Mouse (Mus musculus) myocyte (in vitro differentiated cells): Measurements from ENCODE around the gene Cela1. TPM values are rescaled to one million over a fixed set of nuclear protein-coding genes. Genes with fewer than 3 reads are reported as not detected.

ENCODE experiments used
- H3K27me3 ChIP-seq: one replicate; pipeline ENCODE4 v1.6.1; 2011; ENCODE audit not compliant: control insufficient read depth, insufficient read depth, insufficient read length
- H3K36me3 ChIP-seq: one replicate; pipeline ENCODE4 v1.6.1; 2011; ENCODE audit not compliant: control insufficient read depth, insufficient read depth
- H3K4me2 ChIP-seq: one replicate; pipeline ENCODE4 v1.6.1; 2011; ENCODE audit warnings: low read depth, control low read depth
- H3K4me3 ChIP-seq: one replicate; pipeline ENCODE4 v1.5.1; 2011; ENCODE audit warnings: mild to moderate bottlenecking, control low read depth, moderate library complexity
- H3K79me2 ChIP-seq: one replicate; pipeline ENCODE4 v1.6.1; 2011; ENCODE audit not compliant: control insufficient read depth, insufficient read depth
- H3ac ChIP-seq: one replicate; pipeline ENCODE4 v1.6.1; 2011; ENCODE audit not compliant: control insufficient read depth, insufficient read length
- CEBPB ChIP-seq: IDR thresholded peaks from 2 replicates; pipeline ENCODE4 v1.6.1; 2011; ENCODE audit warnings: mild to moderate bottlenecking, moderate library complexity; ENCODE audit not compliant: poor library complexity, insufficient read depth, severe bottlenecking
- E2F4 ChIP-seq: IDR thresholded peaks from one replicate; pipeline ENCODE4 v1.6.1; 2011; ENCODE audit warnings: mild to moderate bottlenecking, control low read depth, moderate library complexity; ENCODE audit not compliant: insufficient read depth
- MAX ChIP-seq: IDR thresholded peaks from one replicate; pipeline ENCODE4 v1.6.1; 2011; ENCODE audit warnings: low read depth, mild to moderate bottlenecking, control low read depth
- MYOD1 ChIP-seq, 3 experiments: IDR thresholded peaks; one replicate each; pipeline ENCODE4 v1.6.1; 2011; ENCODE audit warnings: control low read depth in 2 of 3, low read depth in 2 of 3, mild to moderate bottlenecking in 2 of 3, moderate library complexity in 1 of 3; ENCODE audit not compliant: insufficient read length in 2 of 3, control insufficient read depth in 1 of 3
- MYOG ChIP-seq, 3 experiments: IDR thresholded peaks; one replicate each; pipeline ENCODE4 v1.6.1; 2011; ENCODE audit warnings: control low read depth in 2 of 3, low read depth in 2 of 3, mild to moderate bottlenecking in 2 of 3; ENCODE audit not compliant: insufficient read length in 2 of 3, control insufficient read depth in 1 of 3, insufficient read depth in 1 of 3
- POLR2A ChIP-seq: IDR thresholded peaks from one replicate; pipeline ENCODE4 v1.6.1; 2011; ENCODE audit warnings: low read depth, mild to moderate bottlenecking, control low read depth, moderate library complexity; ENCODE audit not compliant: insufficient read length
- POLR2AphosphoS2 ChIP-seq: IDR thresholded peaks from one replicate; pipeline ENCODE4 v1.6.1; 2011; ENCODE audit warnings: low read depth, control low read depth; ENCODE audit not compliant: insufficient read length
- REST ChIP-seq: IDR thresholded peaks from one replicate; pipeline ENCODE4 v1.6.1; 2011; ENCODE audit warnings: mild to moderate bottlenecking, control low read depth, moderate library complexity; ENCODE audit not compliant: insufficient read depth, insufficient read length
- SRF ChIP-seq: IDR thresholded peaks from one replicate; pipeline ENCODE4 v1.6.1; 2011; ENCODE audit warnings: low read depth; ENCODE audit not compliant: control insufficient read depth, insufficient read length
- TCF12 ChIP-seq: IDR thresholded peaks from one replicate; pipeline ENCODE4 v1.6.1; 2011; ENCODE audit warnings: mild to moderate bottlenecking, control low read depth; ENCODE audit not compliant: poor library complexity, insufficient read depth, severe bottlenecking
- TCF3 ChIP-seq: IDR thresholded peaks from one replicate; pipeline ENCODE4 v1.6.1; 2011; ENCODE audit warnings: low read depth, control low read depth; ENCODE audit not compliant: insufficient read length
- USF1 ChIP-seq: IDR thresholded peaks from one replicate; pipeline ENCODE4 v1.6.1; 2011; ENCODE audit warnings: low read depth, mild to moderate bottlenecking, control low read depth, moderate library complexity
- polyA plus RNA-seq: library from polyadenylated mRNA; unstranded; fragments of >200 nt; fragmentation: generic; extraction: Trizol; gene quantifications from one replicate; pipeline ENCODE4 v1.2.1, GENCODE M21; 2012; ENCODE audit warnings: missing spikeins

The Cela1 gene
- polyA plus RNA-seq, 1 experiment = 23.5 TPM

DNA sequence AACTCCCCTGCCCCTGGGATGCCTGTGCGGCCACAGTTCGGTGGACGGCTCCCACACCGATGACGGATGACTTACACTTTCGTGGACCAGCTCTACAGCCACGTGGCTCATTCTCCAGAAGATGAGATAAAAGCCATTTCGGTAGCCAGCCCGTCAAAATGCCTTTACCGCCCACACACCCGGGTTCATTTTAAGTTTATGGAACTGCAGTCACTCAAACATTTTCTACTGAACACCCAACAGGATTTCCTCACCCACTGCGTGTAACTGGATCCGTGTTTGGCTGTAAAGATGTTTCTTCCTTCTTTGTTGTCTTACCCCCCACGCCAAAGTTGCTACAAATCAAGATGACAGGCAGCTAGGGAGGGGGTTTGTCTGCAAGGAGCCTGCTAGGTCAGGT, 35.8 kb upstream of the Cela1 start:
- no peaks in the 10 kb centered on the region for H3K79me2 ChIP-seq
- H3K36me3 ChIP-seq = no peaks in the 10 kb centered on the region
- no peaks in the 10 kb centered on the region for H3K27me3 ChIP-seq
- H3ac ChIP-seq = no peak overlapping the region
- no peak for TF ChIP-seq MYOG (IDR thresholded peaks at IDR 0.05; ENCODE audit: control insufficient read depth in 1 of 3, insufficient read depth in 1 of 3, insufficient read length in 2 of 3, low read depth in 2 of 3)
- peak; percentile 28 for TF ChIP-seq USF1
- no peak for TF ChIP-seq E2F4
- TF ChIP-seq REST = no peak
- peak overlapping the region; percentile 56 for H3K4me2 ChIP-seq
- no peak overlapping the region for H3K4me3 ChIP-seq

DNA sequence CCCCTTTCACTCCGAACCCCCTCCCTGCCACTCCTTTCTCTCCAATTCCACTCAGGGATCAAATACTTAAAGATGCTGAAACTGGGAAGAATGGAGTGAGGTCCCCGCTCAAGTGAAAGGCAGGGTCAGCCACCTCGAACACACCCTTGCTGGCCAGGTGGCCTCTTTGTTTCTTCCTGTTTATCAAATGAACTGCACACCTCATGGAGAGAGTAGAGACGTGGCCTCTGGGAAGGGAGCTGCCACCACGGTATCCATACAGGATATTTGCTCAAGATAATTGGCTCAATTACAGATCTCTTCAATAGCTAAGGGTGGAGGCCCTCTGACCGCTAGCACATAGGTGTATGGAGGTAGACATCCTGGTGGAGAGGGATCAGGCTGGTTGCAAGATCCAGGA, 34.8 kb upstream of the Cela1 start:
- Histone ChIP-seq H3K79me2 (no peaks in the 10 kb centered on the region), H3K27me3 (no peaks in the 10 kb centered on the region), H3K4me3 (no peak overlapping the region), H3ac (no peak overlapping the region), H3K4me2 (no peak overlapping the region), H3K36me3 (no peaks in the 10 kb centered on the region)
- TF ChIP-seq TCF12 (no peak), E2F4 (no peak), TCF3 (no peak), USF1 (no peak), POLR2A (no peak)

DNA sequence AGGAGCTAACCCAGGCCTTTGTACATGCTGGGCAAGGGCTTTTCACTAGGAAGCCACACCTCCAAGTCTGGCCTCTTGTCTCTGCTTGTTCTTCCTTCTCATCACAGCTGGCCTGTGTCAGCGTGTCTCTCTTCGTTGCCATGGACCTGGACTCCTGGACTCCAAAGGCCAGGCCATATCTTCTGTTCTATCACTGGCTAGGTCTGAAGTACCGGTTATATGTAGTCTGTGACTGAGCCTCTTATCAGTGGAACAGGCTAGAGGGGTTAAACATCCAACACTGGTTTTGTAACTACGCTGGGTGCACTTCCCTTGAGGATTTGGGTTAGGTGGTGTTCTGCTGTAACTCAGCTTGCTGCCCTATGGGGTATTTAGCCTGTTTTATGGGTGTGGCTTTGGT, 34.3 kb upstream of the Cela1 start:
- no peak for TF ChIP-seq E2F4
- no peak for TF ChIP-seq MYOD1 (IDR thresholded peaks at IDR 0.05; ENCODE audit: control insufficient read depth in 1 of 3, insufficient read length in 2 of 3, low read depth in 2 of 3)
- no peak for TF ChIP-seq POLR2A
- no peak for TF ChIP-seq MAX
- TF ChIP-seq TCF12 = no peak
- no peak for TF ChIP-seq SRF
- TF ChIP-seq TCF3 = no peak
- TF ChIP-seq REST = no peak
- no peak for TF ChIP-seq CEBPB
- no peak for TF ChIP-seq POLR2AphosphoS2
- no peak for TF ChIP-seq MYOG (IDR thresholded peaks at IDR 0.05; ENCODE audit: control insufficient read depth in 1 of 3, insufficient read depth in 1 of 3, insufficient read length in 2 of 3, low read depth in 2 of 3)
- TF ChIP-seq USF1 = no peak
- no peak overlapping the region for H3K4me2 ChIP-seq
- no peak overlapping the region for H3K4me3 ChIP-seq
- H3ac ChIP-seq = no peak overlapping the region
- no peaks in the 10 kb centered on the region for H3K36me3 ChIP-seq
- H3K79me2 ChIP-seq = no peaks in the 10 kb centered on the region
- no peaks in the 10 kb centered on the region for H3K27me3 ChIP-seq

DNA sequence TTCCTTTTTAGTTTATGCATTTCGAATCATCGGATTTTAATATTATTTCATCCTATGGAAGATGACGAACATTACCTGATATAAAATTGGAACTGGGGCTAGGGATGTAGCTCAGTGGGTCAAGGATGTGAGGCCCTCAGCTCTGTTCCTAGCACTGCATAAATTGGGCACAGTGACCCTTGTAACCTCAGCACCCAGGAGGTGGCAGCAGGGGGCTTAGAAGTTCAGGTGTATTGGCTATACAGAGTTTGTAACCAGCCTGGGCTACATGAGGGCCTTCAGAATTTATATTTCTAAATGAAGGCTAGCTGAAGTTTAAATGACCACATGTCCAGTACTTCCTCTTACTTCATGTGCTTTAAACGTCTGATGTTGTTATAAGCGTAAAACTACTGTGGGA, 33.7 kb upstream of the Cela1 start:
- no peaks in the 10 kb centered on the region for H3K79me2 ChIP-seq
- TF ChIP-seq POLR2AphosphoS2 (no peak), SRF (no peak), REST (no peak), E2F4 (no peak), POLR2A (no peak), CEBPB (no peak), TCF3 (no peak), USF1 (no peak), MAX (no peak), TCF12 (no peak), MYOG (IDR thresholded peaks at IDR 0.05; ENCODE audit: control insufficient read depth in 1 of 3, insufficient read depth in 1 of 3, insufficient read length in 2 of 3, low read depth in 2 of 3) (no peak), MYOD1 (IDR thresholded peaks at IDR 0.05; ENCODE audit: control insufficient read depth in 1 of 3, insufficient read length in 2 of 3, low read depth in 2 of 3) (no peak)
- H3K27me3 ChIP-seq = no peaks in the 10 kb centered on the region
- H3ac ChIP-seq = no peak overlapping the region
- H3K36me3 ChIP-seq = no peaks in the 10 kb centered on the region
- H3K4me2 ChIP-seq = no peak overlapping the region
- no peak overlapping the region for H3K4me3 ChIP-seq

DNA sequence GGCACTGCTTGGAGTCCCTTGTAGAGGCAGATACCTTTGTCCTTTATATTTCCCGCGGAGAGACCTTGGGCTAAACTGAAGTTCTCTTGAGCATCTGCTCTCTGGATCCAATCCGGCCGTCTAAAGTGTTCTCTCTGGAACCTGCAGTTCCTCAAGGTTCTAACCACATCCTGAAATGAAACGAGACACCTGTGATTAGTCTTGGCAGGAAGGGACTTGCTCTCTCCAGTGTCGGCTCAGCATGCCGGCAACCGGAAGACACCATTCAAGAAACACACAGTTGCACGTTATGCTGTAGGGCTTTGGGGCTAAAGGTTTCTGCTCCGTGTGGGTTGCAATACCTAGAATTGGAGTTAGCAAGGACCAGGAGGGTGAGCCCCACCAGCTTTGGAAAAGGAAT, 32.3 kb upstream of the Cela1 start:
- Histone ChIP-seq H3K27me3 (no peaks in the 10 kb centered on the region), H3K36me3 (no peaks in the 10 kb centered on the region), H3ac (no peak overlapping the region), H3K4me3 (no peak overlapping the region), H3K79me2 (no peaks in the 10 kb centered on the region), H3K4me2 (no peak overlapping the region)
- TF ChIP-seq TCF3 (no peak), E2F4 (no peak), REST (no peak), POLR2A (no peak), MYOG (IDR thresholded peaks at IDR 0.05; ENCODE audit: control insufficient read depth in 1 of 3, insufficient read depth in 1 of 3, insufficient read length in 2 of 3, low read depth in 2 of 3) (no peak), SRF (no peak), MAX (no peak), MYOD1 (IDR thresholded peaks at IDR 0.05; ENCODE audit: control insufficient read depth in 1 of 3, insufficient read length in 2 of 3, low read depth in 2 of 3) (no peak), POLR2AphosphoS2 (no peak), USF1 (no peak), CEBPB (no peak), TCF12 (no peak)

DNA sequence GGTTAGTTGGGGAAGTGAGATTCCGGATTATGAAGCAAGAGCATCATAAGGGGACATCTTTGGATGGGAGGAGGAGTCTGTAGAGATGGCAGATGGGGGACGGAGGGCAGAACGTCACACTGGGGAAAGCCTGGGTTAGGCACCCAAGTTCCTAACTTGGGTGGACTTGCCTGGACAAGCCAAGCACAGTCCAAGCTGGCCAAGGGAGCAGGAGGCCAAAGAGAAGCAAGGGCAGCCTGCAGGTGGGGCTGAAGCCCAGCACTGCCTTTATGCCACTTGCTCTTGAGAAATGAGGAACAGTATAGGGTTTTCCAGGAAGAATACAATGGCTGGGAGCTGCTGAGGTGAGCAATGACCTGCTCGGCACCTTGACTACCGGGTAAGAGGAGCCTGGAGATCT, 31.5 kb upstream of the Cela1 start:
- no peaks in the 10 kb centered on the region for H3K79me2 ChIP-seq
- H3K27me3 ChIP-seq = no peaks in the 10 kb centered on the region
- no peak overlapping the region for H3K4me3 ChIP-seq
- H3K4me2 ChIP-seq = no peak overlapping the region
- no peak for TF ChIP-seq E2F4
- TF ChIP-seq POLR2A = no peak
- TF ChIP-seq MYOG (IDR thresholded peaks at IDR 0.05; ENCODE audit: control insufficient read depth in 1 of 3, insufficient read depth in 1 of 3, insufficient read length in 2 of 3, low read depth in 2 of 3) = no peak
- TF ChIP-seq SRF = no peak
- TF ChIP-seq MYOD1 (IDR thresholded peaks at IDR 0.05; ENCODE audit: control insufficient read depth in 1 of 3, insufficient read length in 2 of 3, low read depth in 2 of 3) = no peak
- TF ChIP-seq REST = no peak
- no peak for TF ChIP-seq MAX
- TF ChIP-seq TCF12 = no peak
- no peak for TF ChIP-seq TCF3
- no peak for TF ChIP-seq CEBPB
- TF ChIP-seq USF1 = no peak
- TF ChIP-seq POLR2AphosphoS2 = no peak
- no peak overlapping the region for H3ac ChIP-seq
- H3K36me3 ChIP-seq = no peaks in the 10 kb centered on the region
